In the genomic region with DNA sequence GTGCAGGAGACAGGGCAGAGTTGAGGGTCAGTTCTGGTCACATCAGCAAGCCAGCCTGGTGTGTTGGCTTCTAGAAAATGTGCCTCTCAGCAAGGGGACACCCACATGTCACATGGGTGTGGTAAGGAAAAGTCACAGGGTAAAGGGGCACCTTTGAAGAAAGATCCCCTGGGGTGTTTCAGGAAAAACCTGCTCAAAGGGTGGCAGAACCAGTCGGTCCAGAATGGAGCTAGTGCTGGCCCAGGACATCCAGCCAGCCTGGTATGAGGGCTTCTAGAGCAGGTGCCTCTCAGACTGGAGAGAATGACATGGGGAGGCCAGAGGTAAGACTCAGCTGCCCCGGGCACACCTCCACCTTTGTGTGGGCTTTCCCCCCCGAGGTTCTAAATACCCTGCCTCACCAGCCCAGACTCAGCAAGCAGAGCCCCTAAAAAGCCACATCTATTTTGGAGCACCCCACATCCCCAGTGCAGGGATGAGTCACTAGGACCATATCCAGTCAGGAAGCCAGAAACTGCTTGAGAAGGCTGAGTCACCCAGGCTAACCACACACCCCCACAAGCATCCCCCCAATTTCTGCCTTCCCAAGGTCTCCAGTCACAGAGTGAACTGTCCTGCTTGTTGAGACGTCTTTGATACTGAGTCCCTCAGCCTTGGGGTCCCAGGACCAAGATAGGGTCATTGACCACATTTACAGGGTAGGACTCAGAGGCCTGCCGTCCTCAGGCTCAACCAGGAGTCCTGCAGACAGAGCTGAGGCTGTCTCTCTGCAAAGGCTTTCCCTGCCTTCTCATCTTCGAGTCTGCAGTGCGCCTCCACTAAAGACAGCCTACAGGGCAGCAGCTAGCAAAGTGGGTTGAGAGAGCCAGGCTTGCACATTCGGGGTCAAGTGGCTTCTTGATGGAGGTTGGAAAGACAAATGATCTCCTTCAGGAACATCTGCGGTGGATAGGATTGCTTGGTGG, we compare ENCODE assay signal across 12 mouse cellular contexts. TPM values are rescaled to one million over a fixed set of nuclear protein-coding genes. Genes with fewer than 3 reads are reported as not detected.
DNase-seq lines count a peak whose midpoint lies in the region; ATAC-seq and TF ChIP-seq lines count a peak whose summit lies in the region.
"Had no signal": no experiment of that assay in that cellular context is flagged by ENCODE, and none has a peak within 500 bp of the region (broad histone marks: within the 10 kb centered on the region; RNA-seq: fewer than 3 reads in every experiment).

No protein-coding gene starts in this region.

- no peaks in the 10 kb centered on the region for H3K36me3 ChIP-seq in lung, embryonic 15.5 days
- H3K36me3 ChIP-seq in MEL (ENCODE audit: control insufficient read depth in 1 of 2, insufficient read depth in 2 of 2, low read length in 2 of 2), result peaks cover 0 to 10% of the 10 kb centered on the region in 2 experiments; a peak in 2 of 4 replicates
- no peaks in the 10 kb centered on the region for H3K36me3 ChIP-seq in myocyte (ENCODE audit: control insufficient read depth, insufficient read depth)
- H3K36me3 ChIP-seq in forebrain, embryonic 14.5 days (ENCODE audit: control insufficient read depth, insufficient read depth, low read length), result no peaks in the 10 kb centered on the region
- H3K36me3 ChIP-seq: heart, embryonic 13.5 days had no signal

- H3K4me1 ChIP-seq in lung, embryonic 15.5 days, result 0 out of 2 replicates have a peak, but pooled peaks cover 9% of the 10 kb centered on the region
- peaks cover 0 to 20% of the 10 kb centered on the region in 2 experiments; a peak in 2 of 4 replicates for H3K4me1 ChIP-seq in MEL (ENCODE audit: control insufficient read depth in 1 of 2, insufficient read depth in 2 of 2, low read length in 2 of 2)
- peaks cover 8% of the 10 kb centered on the region for H3K4me1 ChIP-seq in cortical plate, adult 2 months (ENCODE audit: control insufficient read depth, insufficient read depth, low read length)
- H3K4me1 ChIP-seq in forebrain, embryonic 14.5 days (ENCODE audit: control insufficient read depth, insufficient read depth, low read length), result no peaks in the 10 kb centered on the region; the same call in 1 of the 2 replicates

- H3K79me2 ChIP-seq in MEL (ENCODE audit: control insufficient read depth, insufficient read depth, low read length, poor library complexity) (no peaks in the 10 kb centered on the region), myocyte (ENCODE audit: control insufficient read depth, insufficient read depth) (no peaks in the 10 kb centered on the region)

- no peak for TF ChIP-seq POLR2A in MEL (IDR thresholded peaks at IDR 0.05; ENCODE audit: control insufficient read depth in 1 of 2, insufficient read depth in 1 of 2, low read depth in 1 of 2, low read length in 2 of 2, poor library complexity in 1 of 2)
- 0 out of 2 replicates have a peak, but pooled peaks have one; percentile 20 for TF ChIP-seq POLR2A in cortical plate, adult 2 months (IDR thresholded peaks at IDR 0.05; ENCODE audit: extremely low read depth, insufficient read depth, low read length)
- TF ChIP-seq POLR2A in myocyte (IDR thresholded peaks at IDR 0.05; ENCODE audit: insufficient read length, low read depth), result no peak

- peak in 1 of 2 experiments; percentile 22; a peak in 1 of 4 replicates for TF ChIP-seq EP300 in MEL (IDR thresholded peaks at IDR 0.05; ENCODE audit: low read depth in 1 of 2, low read length in 2 of 2)

- 53% methylated on average over 9 of the region's 9 CpGs for WGBS in lung, embryonic 15.5 days
- 77% methylated on average over 9 of the region's 9 CpGs for WGBS in forebrain, embryonic 14.5 days

- H3K9ac ChIP-seq in lung, embryonic 15.5 days, result no peak overlapping the region
- no peak overlapping the region for H3K9ac ChIP-seq in MEL (ENCODE audit: control insufficient read depth, low read depth, low read length, poor library complexity, severe bottlenecking)
- no peak overlapping the region for H3K9ac ChIP-seq in forebrain, embryonic 14.5 days (ENCODE audit: low read length)
- H3K9ac ChIP-seq: forebrain, postnatal 0 days; heart, embryonic 13.5 days had no signal

- H3K4me3 ChIP-seq in lung, embryonic 15.5 days, result no peak overlapping the region
- H3K4me3 ChIP-seq in MEL (ENCODE audit: control insufficient read depth in 1 of 2, insufficient read depth in 1 of 2, low read depth in 2 of 2, low read length in 2 of 2), result no peak overlapping the region
- H3K4me3 ChIP-seq in cortical plate, adult 2 months (ENCODE audit: insufficient read depth, low read length), result no peak overlapping the region
- no peak overlapping the region for H3K4me3 ChIP-seq in myocyte
- no peak overlapping the region for H3K4me3 ChIP-seq in forebrain, embryonic 14.5 days (ENCODE audit: low read depth, low read length)
- H3K4me3 ChIP-seq: heart, embryonic 13.5 days had no signal

- TF ChIP-seq RAD21 in MEL (IDR thresholded peaks at IDR 0.05; ENCODE audit: low read depth, low read length), result no peak

- H3K27me3 ChIP-seq in lung, embryonic 15.5 days, result peaks cover 15% of the 10 kb centered on the region; the same call in 1 of the 2 replicates
- H3K27me3 ChIP-seq in MEL (ENCODE audit: control insufficient read depth in 1 of 2, insufficient read depth in 2 of 2, low read length in 2 of 2), result no peaks in the 10 kb centered on the region
- no peaks in the 10 kb centered on the region for H3K27me3 ChIP-seq in myocyte (ENCODE audit: control insufficient read depth, insufficient read depth, insufficient read length)
- H3K27me3 ChIP-seq in forebrain, embryonic 14.5 days (replicated peaks; ENCODE audit: control insufficient read depth, insufficient read depth, low read length), result peaks cover 6% of the 10 kb centered on the region; the same call in 1 of the 2 replicates

- H3ac ChIP-seq in myocyte (ENCODE audit: control insufficient read depth, insufficient read length), result no peak overlapping the region

- ATAC-seq in lung, embryonic 15.5 days (ENCODE audit: borderline replicate concordance, extremely low read depth, low FRiP score, low TSS enrichment), result 0 out of 2 replicates have a peak, but pooled peaks have one; percentile 50
- no peak for ATAC-seq in forebrain, embryonic 14.5 days
- ATAC-seq: forebrain, postnatal 0 days had no signal

- no peak for DNase-seq in lung, postnatal 4 days
- peak; percentile 70 for DNase-seq in MEL (ENCODE audit: low read depth, low spot score)
- no peak for DNase-seq in spleen, adult 18-20 months
- no peak for DNase-seq in forebrain, embryonic 14.5 days (ENCODE audit: low spot score)
- DNase-seq: cerebellum, postnatal 25 days; forebrain, postnatal 0 days; thymus, adult 2 months had no signal

- H3K9me3 ChIP-seq in lung, embryonic 15.5 days, result no peaks in the 10 kb centered on the region
- H3K9me3 ChIP-seq in MEL (replicated peaks; ENCODE audit: insufficient read depth, low read length), result no peaks in the 10 kb centered on the region
- no peaks in the 10 kb centered on the region for H3K9me3 ChIP-seq in forebrain, embryonic 14.5 days (replicated peaks; ENCODE audit: control insufficient read depth, low read length)
- H3K9me3 ChIP-seq: heart, embryonic 13.5 days had no signal

- no peak overlapping the region for H3K4me2 ChIP-seq in lung, embryonic 15.5 days
- H3K4me2 ChIP-seq in myocyte (ENCODE audit: low read depth), result peak overlapping the region; percentile 70
- H3K4me2 ChIP-seq in forebrain, embryonic 14.5 days (ENCODE audit: low read length), result no peak overlapping the region
- H3K4me2 ChIP-seq: heart, embryonic 13.5 days had no signal

- no peak overlapping the region for H3K27ac ChIP-seq in lung, embryonic 15.5 days
- no peak overlapping the region for H3K27ac ChIP-seq in MEL (ENCODE audit: control insufficient read depth, low read depth, low read length)
- H3K27ac ChIP-seq in cortical plate, adult 2 months (ENCODE audit: insufficient read depth, low read length), result peak overlapping the region; percentile 74
- no peak overlapping the region for H3K27ac ChIP-seq in forebrain, embryonic 14.5 days (ENCODE audit: low read depth, low read length)
- H3K27ac ChIP-seq: heart, embryonic 13.5 days had no signal

- no peak for TF ChIP-seq CTCF in MEL (IDR thresholded peaks at IDR 0.05 in 2 of 3, conservative IDR thresholded peaks at IDR 0.05 in 1 of 3; ENCODE audit: control insufficient read depth in 1 of 3, insufficient read depth in 1 of 3, low read depth in 2 of 3, low read length in 3 of 3, poor library complexity in 1 of 3, severe bottlenecking in 1 of 3)
- TF ChIP-seq CTCF in cortical plate, adult 2 months (IDR thresholded peaks at IDR 0.05; ENCODE audit: extremely low read depth, insufficient read depth, low read length), result no peak

TF ChIP-seq in MEL, 35 proteins besides CTCF, POLR2A, EP300 and RAD21:
- 0 out of 2 replicates have a peak, but pooled peaks have one; percentile 34 for TF ChIP-seq JUND (IDR thresholded peaks at IDR 0.05; ENCODE audit: low read depth, low read length)
- TF ChIP-seq BHLHE40 (IDR thresholded peaks at IDR 0.05; ENCODE audit: borderline replicate concordance, low read depth, low read length), result no peak

TF ChIP-seq in myocyte, 11 proteins besides CTCF, POLR2A, EP300 and RAD21 (continues in another document):
- TF ChIP-seq MYOG (IDR thresholded peaks at IDR 0.05; ENCODE audit: control insufficient read depth in 1 of 3, insufficient read depth in 1 of 3, insufficient read length in 2 of 3, low read depth in 2 of 3), result no peak
- no peak for TF ChIP-seq USF1 (IDR thresholded peaks at IDR 0.05; ENCODE audit: low read depth)
- no peak for TF ChIP-seq POLR2AphosphoS2 (IDR thresholded peaks at IDR 0.05; ENCODE audit: insufficient read length, low read depth)
- no peak for TF ChIP-seq TCF12 (IDR thresholded peaks at IDR 0.05; ENCODE audit: insufficient read depth, poor library complexity, severe bottlenecking)
- TF ChIP-seq MYOD1 (IDR thresholded peaks at IDR 0.05; ENCODE audit: control insufficient read depth in 1 of 3, insufficient read length in 2 of 3, low read depth in 2 of 3), result peak in 1 of 3 experiments; percentile 15

RNA-seq across cellular contexts. Expression of a gene that starts 4.6 kb away (rescaled TPM):
- not detected in 2 replicates for polyA plus RNA-seq in lung, embryonic 15.5 days (2015; fragmentation: Nextera tagmentation; extraction: Ambion mirVana)
- 0.12 TPM in 1 of 2 replicates, not detected in the other for total RNA-seq in MEL (2012; rRNA removed)
- polyA plus RNA-seq in MEL (2012; ENCODE audit: insufficient read depth in 1 of 2, insufficient read length in 2 of 2, low read depth in 1 of 2, low replicate concordance in 2 of 2, missing spikeins in 1 of 2) (under 1 TPM in 1 of 2 experiments, not detected in 1; 0.07 TPM), myocyte (2012; fragmentation: generic; extraction: Trizol) (not detected)
- 4.0 and 5.5 TPM in 2 replicates for polyA plus RNA-seq in cortical plate, adult 2 months (2012; rRNA removed)
- polyA plus RNA-seq in forebrain, embryonic 14.5 days (2014; fragmentation: Nextera tagmentation; extraction: Ambion mirVana), result not detected in 2 replicates
- total RNA-seq: forebrain, postnatal 0 days; liver, adult 2 months had no signal
- polyA plus RNA-seq: heart, embryonic 13.5 days; liver, adult 2 months had no signal

RNA-seq across cellular contexts. Expression of a gene that starts 20.5 kb away (rescaled TPM):
- 53.3 and 55.1 TPM in 2 replicates for polyA plus RNA-seq in lung, embryonic 15.5 days (2015; fragmentation: Nextera tagmentation; extraction: Ambion mirVana)
- total RNA-seq in MEL (2012; rRNA removed), result 84.3 and 98.5 TPM in 2 replicates
- polyA plus RNA-seq in MEL (2012; ENCODE audit: insufficient read depth in 1 of 2, insufficient read length in 2 of 2, low read depth in 1 of 2, low replicate concordance in 2 of 2, missing spikeins in 1 of 2) (100 to 1,000 TPM in 1 of 2 experiments, 10 to 100 TPM in 1; 30.2 to 122 TPM), myocyte (2012; fragmentation: generic; extraction: Trizol) (28.8 TPM)
- polyA plus RNA-seq in cortical plate, adult 2 months (2012; rRNA removed), result 33.0 and 33.6 TPM in 2 replicates
- 24.8 and 26.9 TPM in 2 replicates for polyA plus RNA-seq in forebrain, embryonic 14.5 days (2014; fragmentation: Nextera tagmentation; extraction: Ambion mirVana)
